Mouse (Mus musculus) bone marrow, adult 2 months (tissue): ENCODE results near the gene Kcnk10.

ENCODE experiments used
- CTCF ChIP-seq: fragments of 200-500 bp; IDR thresholded peaks from 2 replicates; pipeline ENCODE4 v1.5.1; 2011; ENCODE audit warnings: low read length, control low read depth; ENCODE audit not compliant: control insufficient read depth, insufficient read depth
- POLR2A ChIP-seq: fragments of 200-500 bp; IDR thresholded peaks from 2 replicates; pipeline ENCODE4 v1.6.1; 2011; ENCODE audit warnings: low read depth, mild to moderate bottlenecking, control low read depth, low read length, borderline replicate concordance; ENCODE audit not compliant: control insufficient read depth

- TF ChIP-seq POLR2A (no peak), CTCF (no peak)
Observed at GRCm38 (mm10) chr12:98467793-98468192, 110.3 kb downstream of the Kcnk10 start.
